Mouse (Mus musculus) forebrain, postnatal 0 days (tissue): ENCODE results near the gene Atp9a. TPM values are rescaled to one million over a fixed set of nuclear protein-coding genes. Genes with fewer than 3 reads are reported as not detected.
A peak's percentile ranks its signal among the peaks of the same experiment; 100 is the strongest.

Experiments used
- ATAC-seq: fragments of 200-750 bp; cut with Nextera tagmentation; 2 replicates; pipeline ENCODE4 v1.8.0; 2017; ENCODE audit warnings: mild to moderate bottlenecking, moderate library complexity
- DNase-seq: peaks from one replicate; pipeline ENCODE4 v3.0.0-alpha.2; 2015
- H3K27ac ChIP-seq: fragments of 300-500 bp; sonication (generic); 2 replicates; pipeline ENCODE4 v1.5.1; 2014; ENCODE audit warnings: low read depth, mild to moderate bottlenecking, antibody characterized with exemption, low read length, moderate library complexity, mixed read lengths
- H3K27me3 ChIP-seq: fragments of 300-500 bp; sonication (generic); 2 replicates; pipeline ENCODE4 v1.6.1; 2014; ENCODE audit warnings: mild to moderate bottlenecking, low read length, mixed read lengths; ENCODE audit not compliant: insufficient read depth
- H3K36me3 ChIP-seq: fragments of 300-500 bp; sonication (generic); 2 replicates; pipeline ENCODE4 v1.6.1; 2014; ENCODE audit warnings: mild to moderate bottlenecking, moderate library complexity; ENCODE audit not compliant: insufficient read depth
- H3K4me1 ChIP-seq: fragments of 300-500 bp; sonication (generic); 2 replicates; pipeline ENCODE4 v1.6.1; 2014; ENCODE audit warnings: antibody characterized with exemption; ENCODE audit not compliant: insufficient read depth
- H3K4me2 ChIP-seq: fragments of 300-500 bp; sonication (generic); 2 replicates; pipeline ENCODE4 v1.6.1; 2014; ENCODE audit warnings: low read depth, mild to moderate bottlenecking, moderate library complexity
- H3K4me3 ChIP-seq: fragments of 300-500 bp; sonication (generic); 2 replicates; pipeline ENCODE4 v1.5.1; 2014; ENCODE audit warnings: low read depth, low read length, mixed read lengths
- H3K9ac ChIP-seq: fragments of 300-500 bp; sonication (generic); 2 replicates; pipeline ENCODE4 v1.6.1; 2014; ENCODE audit warnings: mild to moderate bottlenecking
- H3K9me3 ChIP-seq: fragments of 300-500 bp; sonication (generic); 2 replicates; pipeline ENCODE4 v1.6.1; 2016; ENCODE audit warnings: low read length
- CTCF ChIP-seq: sonication (generic); IDR thresholded peaks from 2 replicates; pipeline ENCODE4 v1.5.1; 2016; ENCODE audit warnings: antibody characterized with exemption, control low read depth, low read depth
- WGBS: fragments of 180-500 bp; shearing (Covaris S2); extraction: QIAGEN DNeasy Blood & Tissue Kit; methylation state at CpG from one replicate; pipeline ENCODE4 v1.1.7; 2014; 5-methylcytosine and 5-hydroxymethylcytosine counted together
- polyA plus RNA-seq: library from polyadenylated mRNA; unstranded; fragments of >200 nt; fragmentation: Nextera tagmentation; extraction: Ambion mirVana; gene quantifications from 2 replicates; pipeline ENCODE4 v1.2.1, GENCODE M21; 2015
- total RNA-seq: library from RNA; depleted of rRNA; stranded (reverse); fragments of >200 nt; gene quantifications from 2 replicates; pipeline ENCODE4 v1.2.3, GENCODE M21; 2014

Atp9a gene
- total and polyA plus RNA-seq, 2 experiments from 2014 or later = 143 to 497 TPM

DNA sequence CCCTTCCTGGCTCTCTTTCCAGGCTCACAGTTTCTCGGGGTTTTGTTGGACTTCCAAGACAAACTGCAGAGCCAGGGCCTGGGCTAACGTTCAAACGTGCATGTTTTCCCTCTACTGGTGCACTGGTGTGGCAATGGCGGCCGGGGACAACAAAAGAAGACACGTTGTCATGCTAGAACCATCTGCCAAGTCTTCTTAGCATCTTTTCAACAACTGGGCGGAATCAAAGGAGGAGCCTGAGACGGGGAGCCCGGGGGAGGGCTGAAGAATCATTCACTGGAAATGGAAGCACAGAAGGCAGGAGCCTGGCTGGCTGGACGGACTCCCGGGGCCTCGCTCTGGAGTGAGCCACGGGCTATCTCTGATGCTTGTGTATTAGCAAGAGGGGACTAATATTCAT lies 39.9 kb downstream of the Atp9a start:
- H3K27me3 ChIP-seq = no peaks in the 10 kb centered on the region
- 24% methylated on average over 13 of the region's 13 CpGs for WGBS
- ATAC-seq (peak; percentile 73), DNase-seq (peak; percentile 40)
- no peak overlapping the region for H3K4me2 ChIP-seq
- no peak overlapping the region for H3K9ac ChIP-seq
- H3K4me3 ChIP-seq = no peak overlapping the region
- H3K36me3 ChIP-seq = peaks cover 71% of the 10 kb centered on the region
- H3K9me3 ChIP-seq = no peaks in the 10 kb centered on the region
- 0 out of 2 replicates have a peak overlapping the region, but pooled peaks have one; percentile 21 for H3K27ac ChIP-seq
- no peaks in the 10 kb centered on the region for H3K4me1 ChIP-seq
- no peak for TF ChIP-seq CTCF

DNA sequence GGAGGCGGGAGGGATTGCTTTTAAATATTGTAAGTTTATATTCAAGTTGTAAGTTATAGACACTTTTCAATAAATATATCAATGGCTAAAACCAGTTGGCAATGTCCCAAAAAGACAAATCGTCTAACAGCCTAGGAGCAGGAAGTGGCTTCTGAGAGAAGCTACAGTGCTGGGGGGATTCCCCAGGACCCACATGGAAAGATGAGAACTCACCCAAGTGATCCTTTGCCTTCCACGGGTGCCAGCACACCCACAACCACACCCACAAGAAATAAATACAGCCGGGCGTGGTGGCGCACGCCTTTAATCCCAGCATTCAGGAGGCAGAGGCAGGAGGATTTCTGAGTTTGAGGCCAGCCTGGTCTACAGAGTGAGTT lies 47.2 kb downstream of the Atp9a start:
- no peaks in the 10 kb centered on the region for H3K27me3 ChIP-seq
- no peak overlapping the region for H3K4me3 ChIP-seq
- 82% methylated on average over 7 of the region's 7 CpGs for WGBS
- no peak overlapping the region for H3K9ac ChIP-seq
- no peak for DNase-seq
- TF ChIP-seq CTCF = no peak
- H3K9me3 ChIP-seq = no peaks in the 10 kb centered on the region
- no peak overlapping the region for H3K27ac ChIP-seq
- no peaks in the 10 kb centered on the region for H3K4me1 ChIP-seq
- no peak overlapping the region for H3K4me2 ChIP-seq
- peaks cover 28% of the 10 kb centered on the region for H3K36me3 ChIP-seq
- no peak for ATAC-seq

DNA sequence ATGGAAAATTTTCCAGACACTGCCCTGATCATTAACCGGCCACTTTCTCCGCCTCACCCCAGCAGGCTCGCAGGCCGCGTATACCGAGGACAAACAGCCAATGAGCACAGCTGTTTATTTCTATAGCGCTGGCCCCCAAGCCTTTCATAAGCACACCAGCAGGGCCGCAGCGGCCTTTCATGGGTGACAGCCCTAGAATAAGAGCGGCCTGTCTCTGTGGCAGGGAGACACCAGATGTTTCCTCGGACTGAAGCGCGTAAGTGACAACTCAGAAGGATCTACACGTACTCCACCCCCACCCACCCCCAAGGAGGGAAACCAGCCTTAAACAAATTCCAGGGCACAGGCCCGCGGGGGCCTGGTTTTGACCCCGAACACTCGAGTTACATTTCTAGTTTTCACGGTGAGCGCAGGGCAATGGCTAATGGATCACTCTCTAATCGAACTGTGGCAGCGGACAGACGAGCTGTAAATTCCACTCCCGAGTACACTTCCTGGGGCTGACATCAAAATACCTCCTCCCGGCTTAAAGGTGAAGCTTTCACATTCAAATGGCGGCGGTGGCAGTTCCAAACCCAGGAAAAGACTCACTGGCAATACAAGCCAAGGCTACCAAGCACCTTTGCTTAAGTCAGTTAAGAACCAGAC lies 47.7 kb downstream of the Atp9a start:
- no peaks in the 10 kb centered on the region for H3K27me3 ChIP-seq
- WGBS = 11% methylated on average over 27 of the region's 27 CpGs
- no peaks in the 10 kb centered on the region for H3K4me1 ChIP-seq
- H3K4me3 ChIP-seq = no peak overlapping the region
- H3K27ac ChIP-seq = no peak overlapping the region
- H3K4me2 ChIP-seq = no peak overlapping the region
- H3K9ac ChIP-seq = no peak overlapping the region
- no peak for TF ChIP-seq CTCF
- no peaks in the 10 kb centered on the region for H3K9me3 ChIP-seq
- H3K36me3 ChIP-seq = peaks cover 25% of the 10 kb centered on the region
- ATAC-seq (no peak; the same call in 1 of the 2 replicates), DNase-seq (no peak)

DNA sequence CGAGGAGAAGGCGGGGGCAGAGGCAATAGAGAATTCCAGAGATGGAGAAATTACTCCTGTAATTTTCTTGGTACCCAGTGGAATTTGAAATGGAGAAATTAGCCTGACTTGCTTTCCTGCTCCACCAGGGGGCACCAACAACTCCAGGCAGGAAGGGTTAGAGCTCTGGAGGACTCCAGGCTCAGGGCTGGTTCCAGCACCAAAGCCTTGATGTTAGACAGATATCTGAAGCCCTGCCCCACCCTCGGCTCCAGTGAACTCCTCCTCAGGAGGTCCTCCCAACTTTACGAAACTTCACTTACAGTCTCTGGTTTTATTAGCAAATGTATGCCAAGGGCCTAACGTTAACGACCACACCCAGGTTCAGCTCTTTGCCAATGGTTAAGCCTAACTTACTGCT lies 50.4 kb downstream of the Atp9a start:
- peak; percentile 80 for TF ChIP-seq CTCF
- no peak overlapping the region for H3K27ac ChIP-seq
- no peaks in the 10 kb centered on the region for H3K27me3 ChIP-seq
- H3K36me3 ChIP-seq = peaks cover 24% of the 10 kb centered on the region
- ATAC-seq (peak; percentile 63), DNase-seq (peak; percentile 77)
- no peaks in the 10 kb centered on the region for H3K4me1 ChIP-seq
- no peak overlapping the region for H3K9ac ChIP-seq
- no peaks in the 10 kb centered on the region for H3K9me3 ChIP-seq
- WGBS = 46% methylated on average over 6 of the region's 6 CpGs
- no peak overlapping the region for H3K4me3 ChIP-seq
- H3K4me2 ChIP-seq = no peak overlapping the region

DNA sequence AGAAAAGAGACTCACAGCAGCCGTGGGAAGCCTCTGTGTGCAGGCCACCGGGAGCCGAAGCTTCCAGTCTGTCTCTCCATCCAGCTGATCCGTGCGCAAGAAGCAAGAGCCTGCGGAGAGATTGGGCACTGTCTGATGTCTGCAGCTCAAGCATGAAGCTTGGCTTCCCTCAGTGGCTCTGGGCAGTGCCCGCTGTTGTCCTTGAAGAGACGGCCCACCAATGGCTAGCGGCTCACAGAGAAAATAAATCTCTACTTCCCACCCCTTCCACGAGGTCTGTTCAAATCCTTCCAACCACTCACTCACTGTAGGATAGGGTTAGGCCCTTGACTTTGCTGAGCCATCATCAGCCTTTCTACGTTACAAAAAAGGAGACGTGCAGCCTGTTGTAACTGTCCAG lies 54.9 kb downstream of the Atp9a start:
- no peak for DNase-seq
- no peak overlapping the region for H3K4me3 ChIP-seq
- H3K9ac ChIP-seq = no peak overlapping the region
- TF ChIP-seq CTCF = no peak
- H3K27ac ChIP-seq = no peak overlapping the region
- peaks cover 31% of the 10 kb centered on the region for H3K36me3 ChIP-seq
- H3K4me1 ChIP-seq = no peaks in the 10 kb centered on the region
- H3K9me3 ChIP-seq = no peaks in the 10 kb centered on the region
- 87% methylated on average over 12 of the region's 12 CpGs for WGBS
- H3K4me2 ChIP-seq = no peak overlapping the region
- no peak for ATAC-seq
- H3K27me3 ChIP-seq = no peaks in the 10 kb centered on the region

DNA sequence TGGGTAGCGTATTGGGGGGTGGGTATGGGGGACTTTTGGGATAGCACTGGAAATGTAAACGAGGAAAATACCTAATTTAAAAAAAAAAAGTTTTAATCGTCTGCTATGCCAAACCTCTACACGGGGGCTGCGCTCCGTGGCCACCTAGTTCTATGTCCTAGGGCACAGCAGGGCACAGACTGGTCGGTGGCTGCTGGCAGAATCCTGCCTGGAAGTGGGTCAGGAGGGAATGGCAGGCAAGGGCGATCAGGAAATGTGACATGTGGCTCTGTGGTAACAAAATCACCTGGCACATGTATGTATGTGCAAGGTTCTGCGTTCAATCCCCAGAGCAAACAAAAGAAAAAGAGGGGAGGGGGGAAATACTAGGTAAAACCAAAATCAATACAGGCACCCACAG lies 56.3 kb downstream of the Atp9a start:
- H3K27me3 ChIP-seq = no peaks in the 10 kb centered on the region
- no peak for ATAC-seq
- no peak overlapping the region for H3K4me2 ChIP-seq
- no peak overlapping the region for H3K4me3 ChIP-seq
- no peak overlapping the region for H3K27ac ChIP-seq
- H3K9me3 ChIP-seq = no peaks in the 10 kb centered on the region
- no peak overlapping the region for H3K9ac ChIP-seq
- TF ChIP-seq CTCF = no peak
- no peak for DNase-seq
- no peaks in the 10 kb centered on the region for H3K4me1 ChIP-seq
- 93% methylated on average over 9 of the region's 9 CpGs for WGBS
- peaks cover 43% of the 10 kb centered on the region for H3K36me3 ChIP-seq

DNA sequence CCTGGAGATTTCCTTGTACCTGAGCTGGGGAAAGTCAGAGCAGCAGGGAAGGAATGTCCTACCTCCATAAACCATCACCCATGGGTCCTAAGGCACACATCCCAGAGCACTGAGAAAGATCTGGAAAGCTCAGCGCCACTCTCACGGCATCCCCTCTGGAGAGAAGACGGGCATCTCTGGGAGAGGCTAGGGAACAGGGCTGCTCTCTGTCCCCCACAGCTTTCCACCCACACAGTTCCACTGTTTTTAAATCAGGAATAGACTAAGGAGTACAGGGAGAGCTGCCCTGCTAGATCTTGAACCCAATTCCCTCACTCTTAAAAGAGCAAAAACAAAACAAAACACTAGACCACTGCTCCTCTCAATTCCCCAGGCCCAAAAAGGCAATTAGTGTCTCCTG lies 57.5 kb downstream of the Atp9a start:
- H3K27ac ChIP-seq = no peak overlapping the region
- no peaks in the 10 kb centered on the region for H3K4me1 ChIP-seq
- H3K9ac ChIP-seq = no peak overlapping the region
- 83% methylated on average over 3 of the region's 3 CpGs for WGBS
- no peaks in the 10 kb centered on the region for H3K27me3 ChIP-seq
- ATAC-seq (no peak), DNase-seq (no peak)
- no peaks in the 10 kb centered on the region for H3K9me3 ChIP-seq
- H3K36me3 ChIP-seq = peaks cover 46% of the 10 kb centered on the region
- no peak overlapping the region for H3K4me2 ChIP-seq
- H3K4me3 ChIP-seq = no peak overlapping the region
- no peak for TF ChIP-seq CTCF
